Mouse (Mus musculus) limb, embryonic 11.5 days (tissue): ENCODE data around the gene Taf8. TPM values are rescaled to one million over a fixed set of nuclear protein-coding genes. Genes with fewer than 3 reads are reported as not detected.

ENCODE experiments used
- ATAC-seq: fragments of 200-750 bp; cut with Nextera tagmentation; 2 replicates; pipeline ENCODE4 v1.8.0; 2017; ENCODE audit warnings: low read depth; ENCODE audit not compliant: insufficient number of reproducible peaks, low FRiP score, low TSS enrichment
- DNase-seq: peaks from one replicate; pipeline ENCODE4 v3.0.0-alpha.2; 2015; ENCODE audit warnings: low spot score
- H3K27ac ChIP-seq: fragments of 300-500 bp; sonication (generic); replicated peaks from 2 replicates; pipeline ENCODE4 v1.5.1; 2014; ENCODE audit warnings: low read depth, mild to moderate bottlenecking, low read length
- H3K27me3 ChIP-seq: fragments of 300-500 bp; sonication (generic); 2 replicates; pipeline ENCODE4 v1.6.1; 2014; ENCODE audit warnings: mild to moderate bottlenecking, low read length, mixed read lengths; ENCODE audit not compliant: control insufficient read depth, insufficient read depth
- H3K36me3 ChIP-seq: fragments of 300-500 bp; sonication (generic); 2 replicates; pipeline ENCODE4 v1.6.1; 2014; ENCODE audit warnings: mild to moderate bottlenecking, low read length, moderate library complexity, mixed read lengths; ENCODE audit not compliant: control insufficient read depth, insufficient read depth
- H3K4me1 ChIP-seq: fragments of 300-500 bp; sonication (generic); 2 replicates; pipeline ENCODE4 v1.6.1; 2014; ENCODE audit warnings: low read length, mixed read lengths; ENCODE audit not compliant: control insufficient read depth, insufficient read depth
- H3K4me2 ChIP-seq: fragments of 300-500 bp; sonication (generic); 2 replicates; pipeline ENCODE4 v1.6.1; 2014; ENCODE audit warnings: low read depth, mild to moderate bottlenecking, moderate library complexity; ENCODE audit not compliant: severe bottlenecking
- H3K4me3 ChIP-seq: fragments of 300-500 bp; sonication (generic); 2 replicates; pipeline ENCODE4 v1.5.1; 2014; ENCODE audit warnings: low read depth, low read length
- H3K9ac ChIP-seq: fragments of 300-500 bp; sonication (generic); 2 replicates; pipeline ENCODE4 v1.6.1; 2014; ENCODE audit warnings: mild to moderate bottlenecking, low read length
- H3K9me3 ChIP-seq: fragments of 300-500 bp; sonication (generic); 2 replicates; pipeline ENCODE4 v1.6.1; 2016; ENCODE audit warnings: low read length; ENCODE audit not compliant: control insufficient read depth
- WGBS: fragments of 180-500 bp; shearing (Covaris S2); extraction: QIAGEN DNeasy Blood & Tissue Kit; methylation state at CpG from one replicate; pipeline ENCODE4 v1.1.7; 2014; 5-methylcytosine and 5-hydroxymethylcytosine counted together
- polyA plus RNA-seq: library from polyadenylated mRNA; unstranded; fragments of >200 nt; fragmentation: Nextera tagmentation; extraction: Ambion mirVana; gene quantifications from 2 replicates; pipeline ENCODE4 v1.2.1, GENCODE M21; 2014

Gene Taf8
- polyA plus RNA-seq, 1 experiment from 2014 or later: 33.7 TPM

GRCm38 (mm10) chr17:47524991-47525390, 22.9 kb upstream of the Taf8 start:
- H3K4me3 ChIP-seq: no peak overlapping the region
- no peak overlapping the region for H3K9ac ChIP-seq
- H3K27ac ChIP-seq: no peak overlapping the region
- H3K27me3 ChIP-seq: no peaks in the 10 kb centered on the region
- no peak overlapping the region for H3K4me2 ChIP-seq
- WGBS: 88% methylated on average over 6 of the region's 6 CpGs
- no peaks in the 10 kb centered on the region for H3K9me3 ChIP-seq
- DNase-seq: no peak
- peaks cover 30% of the 10 kb centered on the region for H3K4me1 ChIP-seq
- H3K36me3 ChIP-seq: no peaks in the 10 kb centered on the region
- ATAC-seq: no peak

- Histone ChIP-seq H3K4me3 (no peak overlapping the region), H3K9me3 (no peaks in the 10 kb centered on the region), H3K27me3 (no peaks in the 10 kb centered on the region), H3K9ac (no peak overlapping the region), H3K36me3 (no peaks in the 10 kb centered on the region), H3K4me2 (no peak overlapping the region), H3K4me1 (peaks cover 30% of the 10 kb centered on the region), H3K27ac (no peak overlapping the region)
- ATAC-seq (no peak), DNase-seq (no peak)
- WGBS: 75% methylated on average over 8 of the region's 8 CpGs
Measured at GRCm38 (mm10) chr17:47524055-47524454, 22.0 kb upstream of the Taf8 start.

- WGBS: 74% methylated on average over 18 of the region's 18 CpGs
- no peaks in the 10 kb centered on the region for H3K36me3 ChIP-seq
- ATAC-seq (no peak), DNase-seq (no peak)
- no peak overlapping the region for H3K4me2 ChIP-seq
- H3K27ac ChIP-seq: 0 out of 2 replicates have a peak overlapping the region, but pooled peaks have one; percentile 33
- no peaks in the 10 kb centered on the region for H3K27me3 ChIP-seq
- H3K4me1 ChIP-seq: peaks cover 30% of the 10 kb centered on the region
- no peak overlapping the region for H3K9ac ChIP-seq
- H3K4me3 ChIP-seq: no peak overlapping the region
- no peaks in the 10 kb centered on the region for H3K9me3 ChIP-seq
Measured at GRCm38 (mm10) chr17:47523211-47523682, 21.2 kb upstream of the Taf8 start.

- peaks cover 27% of the 10 kb centered on the region for H3K4me1 ChIP-seq
- WGBS: 58% methylated on average over 4 of the region's 4 CpGs
Measured at GRCm38 (mm10) chr17:47522536-47522935, 20.4 kb upstream of the Taf8 start.

GRCm38 (mm10) chr17:47521551-47522258, 19.6 kb upstream of the Taf8 start:
- WGBS: 2% methylated on average over 17 of the region's 17 CpGs
- no peaks in the 10 kb centered on the region for H3K36me3 ChIP-seq
- H3K4me3 ChIP-seq: peak overlapping the region; percentile 20; the same call in 1 of the 2 replicates
- peak overlapping the region; percentile 84 for H3K27ac ChIP-seq
- H3K4me1 ChIP-seq: peaks cover 22% of the 10 kb centered on the region
- DNase-seq (peak; percentile 81), ATAC-seq (peak; percentile 89)
- no peaks in the 10 kb centered on the region for H3K27me3 ChIP-seq
- peak overlapping the region; percentile 31 for H3K4me2 ChIP-seq
- H3K9me3 ChIP-seq: no peaks in the 10 kb centered on the region
- H3K9ac ChIP-seq: peak overlapping the region; percentile 41

More at GRCm38 (mm10) chr17:47522536-47522935, 20.4 kb upstream of the Taf8 start:
- no peak for DNase-seq
- H3K4me3 ChIP-seq: no peak overlapping the region
- H3K4me2 ChIP-seq: no peak overlapping the region
- H3K27me3 ChIP-seq: no peaks in the 10 kb centered on the region
- H3K9me3 ChIP-seq: no peaks in the 10 kb centered on the region
- no peaks in the 10 kb centered on the region for H3K36me3 ChIP-seq
- peak overlapping the region; percentile 84; the same call in 1 of the 2 replicates for H3K27ac ChIP-seq
- ATAC-seq: no peak
- no peak overlapping the region; the same call in 1 of the 2 replicates for H3K9ac ChIP-seq

GRCm38 (mm10) chr17:47518205-47518604, 16.1 kb upstream of the Taf8 start:
- H3K4me3 ChIP-seq: no peak overlapping the region

GRCm38 (mm10) chr17:47516232-47516631, 14.1 kb upstream of the Taf8 start:
- no peaks in the 10 kb centered on the region for H3K9me3 ChIP-seq
- H3K4me2 ChIP-seq: no peak overlapping the region
- H3K27me3 ChIP-seq: no peaks in the 10 kb centered on the region
- H3K4me1 ChIP-seq: peaks cover 6% of the 10 kb centered on the region
- ATAC-seq (no peak), DNase-seq (no peak)
- H3K27ac ChIP-seq: no peak overlapping the region
- H3K9ac ChIP-seq: no peak overlapping the region
- H3K36me3 ChIP-seq: no peaks in the 10 kb centered on the region
- 93% methylated on average over 3 of the region's 3 CpGs for WGBS
- no peak overlapping the region for H3K4me3 ChIP-seq

More at GRCm38 (mm10) chr17:47518205-47518604, 16.1 kb upstream of the Taf8 start:
- H3K36me3 ChIP-seq: no peaks in the 10 kb centered on the region
- DNase-seq: no peak
- H3K27ac ChIP-seq: peak overlapping the region; percentile 57
- no peak for ATAC-seq
- H3K4me1 ChIP-seq: peaks cover 19% of the 10 kb centered on the region
- H3K9ac ChIP-seq: no peak overlapping the region
- 48% methylated on average over 8 of the region's 8 CpGs for WGBS
- no peak overlapping the region for H3K4me2 ChIP-seq
- H3K9me3 ChIP-seq: no peaks in the 10 kb centered on the region
- H3K27me3 ChIP-seq: no peaks in the 10 kb centered on the region

GRCm38 (mm10) chr17:47515180-47515844, 13.2 kb upstream of the Taf8 start:
- ATAC-seq: no peak
- H3K27me3 ChIP-seq: no peaks in the 10 kb centered on the region
- no peak overlapping the region for H3K4me2 ChIP-seq
- no peak overlapping the region for H3K27ac ChIP-seq
- no peak overlapping the region for H3K9ac ChIP-seq
- DNase-seq: no peak
- H3K4me1 ChIP-seq: peaks cover 4% of the 10 kb centered on the region; the same call in 1 of the 2 replicates
- 82% methylated on average over 7 of the region's 7 CpGs for WGBS
- no peak overlapping the region for H3K4me3 ChIP-seq
- no peaks in the 10 kb centered on the region for H3K36me3 ChIP-seq
- H3K9me3 ChIP-seq: no peaks in the 10 kb centered on the region
